Mouse (Mus musculus) right cerebral cortex, postnatal 36 days (tissue): ENCODE data around the gene Axin1.
A peak's percentile ranks its signal among the peaks of the same experiment; 100 is the strongest.

Source experiments
- DNase-seq, 2 experiments: peaks; one replicate each; pipeline ENCODE4 v3.0.0; 2022; ENCODE audit warnings: low spot score in 2 of 2, mixed read lengths in 1 of 2

Axin1 gene

GRCm38 (mm10) chr17:26239551-26239950 is 101.1 kb downstream of the Axin1 start:
- DNase-seq: no peak

DNA sequence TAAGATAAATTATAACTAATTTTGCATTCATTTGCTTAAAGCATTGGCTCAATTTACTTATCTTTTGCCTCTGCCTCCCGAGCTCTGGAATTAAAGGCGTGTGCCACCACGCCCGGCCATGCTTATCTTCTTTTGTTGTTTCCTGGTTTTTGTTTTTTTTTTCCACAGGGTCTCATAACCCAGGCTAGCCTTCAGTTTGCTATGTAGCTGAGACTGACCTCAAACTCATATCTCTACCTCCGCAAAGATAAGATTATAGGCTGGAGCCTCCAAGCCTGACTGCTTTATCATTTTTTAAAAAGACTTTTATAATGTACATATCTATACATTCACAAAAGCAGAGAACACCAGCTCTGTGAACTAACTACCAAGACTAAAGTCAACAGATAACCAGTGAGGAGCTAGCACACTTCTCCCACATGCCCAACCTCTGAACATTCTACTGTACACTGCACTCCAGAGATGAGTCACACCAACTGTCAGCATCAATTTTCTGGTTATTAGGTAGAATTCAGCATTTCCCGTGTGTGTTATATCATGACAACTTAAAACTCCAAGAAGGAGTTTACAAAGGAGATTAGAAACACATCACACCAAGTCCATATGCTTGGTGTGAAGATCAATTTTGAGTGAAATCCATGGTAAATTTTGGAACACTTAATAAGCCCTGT is 101.8 kb downstream of the Axin1 start:
- DNase-seq: no peak

- DNase-seq: no peak
These were observed 102.5 kb downstream of the Axin1 start for GRCm38 (mm10) chr17:26240990-26241389.

DNA sequence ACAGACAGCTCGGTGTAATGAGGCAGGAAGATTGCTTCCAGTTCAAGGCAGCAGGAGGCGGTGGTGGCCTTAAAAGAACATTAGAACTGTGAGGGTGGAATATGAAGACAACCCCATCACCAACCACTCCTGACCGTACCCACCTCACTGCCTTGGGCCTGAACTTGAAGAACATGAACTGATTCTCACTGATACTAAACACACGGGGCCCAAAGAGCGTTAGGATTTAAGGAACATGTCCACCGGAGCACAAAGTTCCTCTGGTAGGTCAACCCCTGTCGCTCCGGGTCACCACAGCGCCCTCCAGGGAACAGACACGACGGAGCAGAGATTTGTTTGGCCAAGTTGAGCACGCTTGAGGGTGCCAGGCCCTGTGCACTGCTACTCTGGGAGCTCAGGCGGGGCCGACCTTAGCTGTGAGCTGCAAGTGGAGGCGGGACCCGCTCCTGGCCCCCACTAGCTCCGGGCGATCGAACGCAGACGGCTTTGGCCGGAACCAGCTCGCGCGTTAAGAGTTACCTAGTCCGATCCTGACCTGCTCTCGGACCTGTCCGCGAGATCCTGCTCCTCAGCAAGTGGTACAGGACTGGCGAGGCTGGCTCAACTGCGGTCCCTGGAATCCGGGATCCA is 105.1 kb downstream of the Axin1 start:
- peak in 1 of 2 experiments; percentile 45 for DNase-seq

DNA sequence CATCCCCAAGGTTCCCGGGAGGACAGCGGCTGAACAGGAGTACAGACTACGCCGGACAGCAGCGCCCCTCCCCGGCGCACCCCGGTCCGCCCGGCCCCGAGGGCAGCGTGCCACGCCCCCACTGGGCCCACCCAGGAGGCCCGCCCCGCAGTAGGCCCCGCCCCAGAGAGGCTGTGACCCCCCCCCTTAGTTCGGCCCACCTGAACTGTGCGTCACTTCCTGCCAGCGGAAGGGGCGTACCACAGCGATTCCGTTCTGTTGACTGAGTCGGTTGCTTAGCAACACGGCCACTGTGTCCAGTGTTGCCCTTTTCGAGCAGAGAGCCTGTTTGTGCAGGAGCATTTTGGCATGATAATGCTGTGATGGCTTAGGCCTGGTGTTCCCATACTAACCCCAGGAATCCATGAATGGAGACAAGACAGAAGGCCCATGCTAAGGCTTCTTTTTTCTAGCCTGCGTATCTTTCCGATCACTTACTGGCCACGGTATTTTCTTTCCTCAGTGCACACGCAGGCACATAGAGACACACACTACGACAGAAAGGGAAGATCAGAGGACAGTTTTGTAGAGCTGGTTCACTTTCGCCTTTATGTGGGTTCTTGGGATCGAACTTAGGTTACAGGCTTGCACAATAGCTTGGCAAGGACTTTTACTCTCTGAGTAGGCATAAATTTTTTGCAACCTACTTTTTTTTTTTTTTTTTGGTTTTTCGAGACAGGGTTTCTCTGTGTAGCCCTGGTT is 105.8 kb downstream of the Axin1 start, which contains the start of gene Fam234a:
Fam234a (minus strand) TSS at position 142 of the 741 bp plus-strand sequence.
- peak; percentile 89 to 91 for DNase-seq
